Mouse (Mus musculus): ENCODE data around the gene Ccnb1.
"Not testable (repeated sequence)": the region's sequence is repeated elsewhere in the genome, so short reads cannot be mapped to it uniquely, and the experiment has no call there.

Ccnb1 gene

GRCm38 (mm10) chr13:100774704-100775103, 11.7 kb downstream of the Ccnb1 start:
- no peak for DNase-seq (ENCODE audit: low spot score)

GRCm38 (mm10) chr13:100755329-100755728, 31.0 kb downstream of the Ccnb1 start:
- DNase-seq (ENCODE audit: low spot score): no peak

GRCm38 (mm10) chr13:100754186-100754585, 32.2 kb downstream of the Ccnb1 start:
- no peak for DNase-seq (ENCODE audit: low spot score)

- DNase-seq (ENCODE audit: low spot score): no peak
Observed at GRCm38 (mm10) chr13:100753011-100753410, 33.4 kb downstream of the Ccnb1 start.

- DNase-seq (ENCODE audit: low spot score): no peak
Observed at GRCm38 (mm10) chr13:100752529-100752928, 33.8 kb downstream of the Ccnb1 start.

GRCm38 (mm10) chr13:100751402-100751801, 35.0 kb downstream of the Ccnb1 start:
- no peak for DNase-seq (ENCODE audit: low spot score)

- DNase-seq (ENCODE audit: low spot score): no peak
Observed at GRCm38 (mm10) chr13:100750799-100751198, 35.6 kb downstream of the Ccnb1 start.

GRCm38 (mm10) chr13:100748638-100749037, 37.7 kb downstream of the Ccnb1 start:
- DNase-seq (ENCODE audit: low spot score): no peak

- DNase-seq (ENCODE audit: low spot score): no peak
Observed at GRCm38 (mm10) chr13:100746090-100746489, 40.3 kb downstream of the Ccnb1 start.

- peak; percentile 94 for DNase-seq (ENCODE audit: low spot score)
Observed at GRCm38 (mm10) chr13:100744036-100744744, 42.2 kb downstream of the Ccnb1 start, which contains the start of gene Mrps36. Gene Mrps36 (minus strand): TSS chr13:100744659.

GRCm38 (mm10) chr13:100743346-100744035, 42.9 kb downstream of the Ccnb1 start:
- DNase-seq (ENCODE audit: low spot score): no peak

- no peak for DNase-seq (ENCODE audit: low spot score)
Observed at GRCm38 (mm10) chr13:100742831-100743230, 43.5 kb downstream of the Ccnb1 start.

- no peak for DNase-seq (ENCODE audit: low spot score)
Observed at GRCm38 (mm10) chr13:100732756-100733155, 53.6 kb downstream of the Ccnb1 start.

- not testable (repeated sequence) for DNase-seq (ENCODE audit: low spot score)
Observed at GRCm38 (mm10) chr13:100731462-100732046, 54.8 kb downstream of the Ccnb1 start.

- DNase-seq (ENCODE audit: low spot score): peak; percentile 93
Observed at GRCm38 (mm10) chr13:100730861-100731176, 55.6 kb downstream of the Ccnb1 start, which contains the start of gene Cdk7. Gene Cdk7 (minus strand): TSS chr13:100730939.

- DNase-seq (ENCODE audit: low spot score): no peak
Observed at GRCm38 (mm10) chr13:100730153-100730860, 56.1 kb downstream of the Ccnb1 start.
